Mouse (Mus musculus) liver, postnatal 0 days (tissue): ENCODE measurements around the gene Coro6.

Experiments used
- CTCF ChIP-seq: sonication (generic); IDR thresholded peaks from 2 replicates; pipeline ENCODE4 v1.5.1; 2016; ENCODE audit warnings: antibody characterized with exemption, low read depth
- EP300 ChIP-seq: IDR thresholded peaks from 2 replicates; pipeline ENCODE4 v1.6.1; 2016; ENCODE audit warnings: antibody characterized with exemption, low read depth, mild to moderate bottlenecking

DNA sequence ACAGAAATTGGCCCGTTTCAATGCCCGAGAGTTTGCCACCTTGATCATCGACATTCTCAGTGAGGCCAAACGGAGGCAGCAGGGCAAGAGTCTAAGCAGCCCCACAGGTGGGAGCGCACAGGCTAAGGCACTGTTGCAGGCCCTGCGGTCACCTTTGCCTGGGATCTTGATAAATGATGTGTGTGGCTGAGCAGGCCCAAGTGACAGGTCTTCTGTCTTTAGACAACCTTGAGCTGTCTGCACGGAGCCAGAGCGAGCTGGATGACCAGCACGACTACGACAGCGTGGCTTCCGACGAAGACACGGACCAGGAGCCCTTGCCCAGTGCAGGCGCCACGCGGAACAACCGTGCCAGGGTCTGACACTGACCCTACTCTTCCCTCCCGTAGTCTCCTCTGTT, 42.2 kb downstream of the Coro6 start:
- TF ChIP-seq CTCF (no peak), EP300 (no peak)
